Mouse (Mus musculus) lung, postnatal 25 days (tissue): ENCODE measurements at regions not wholly inside any gene's neighbourhood (a gene's known extent, or its start where the extent isn't known, plus 50 kb on each side); places are given as distances from the start of the nearest gene placed in this dataset.

Source experiments
- DNase-seq: peaks from one replicate; pipeline ENCODE4 v3.0.0; 2022; ENCODE audit warnings: low spot score

DNA sequence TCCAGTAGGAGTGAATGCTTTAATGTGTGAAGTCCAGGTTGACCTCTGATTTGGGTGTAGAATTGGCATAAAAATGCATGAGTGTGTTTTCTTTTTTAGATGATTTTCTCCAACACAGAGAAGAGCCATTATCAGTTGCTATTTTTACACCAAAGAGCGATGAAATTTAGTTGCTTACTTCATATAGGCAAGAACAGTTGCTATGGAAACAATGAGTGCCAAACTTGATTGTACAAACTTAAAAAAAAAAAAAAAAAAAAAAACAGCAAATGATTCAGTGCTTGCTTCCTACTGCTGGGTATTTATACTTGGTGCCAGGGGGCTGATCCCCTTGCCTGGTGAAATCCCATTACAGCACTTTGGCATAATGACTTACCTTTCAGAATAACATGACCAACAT, 268.0 kb downstream of the Sec23a start:
- DNase-seq, result no peak

- DNase-seq, result no peak
Observed at GRCm38 (mm10) chr12:58728094-58728493, 283.7 kb downstream of the Sec23a start.

DNA sequence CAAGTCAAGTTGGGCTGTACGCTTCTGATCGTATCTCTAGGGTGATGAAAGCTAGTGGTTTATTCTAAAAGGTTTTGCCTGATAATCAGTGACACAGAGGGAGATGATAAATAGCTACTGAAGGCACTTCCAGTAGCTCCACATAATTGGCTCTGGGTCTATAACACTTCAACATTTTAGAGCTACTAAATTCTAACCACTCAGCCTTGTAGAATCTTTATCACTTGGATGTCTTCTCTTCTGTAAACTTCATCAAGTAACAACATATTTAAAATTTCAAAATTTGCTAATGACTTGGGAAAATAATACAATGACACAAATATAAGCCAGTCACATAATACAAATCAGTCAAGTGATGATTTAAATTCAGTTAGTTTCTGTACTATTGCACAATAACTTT, 284.3 kb downstream of the Sec23a start:
- DNase-seq, result no peak

- no peak for DNase-seq
Observed at GRCm38 (mm10) chr12:58717908-58718307, 293.9 kb downstream of the Sec23a start.

DNA sequence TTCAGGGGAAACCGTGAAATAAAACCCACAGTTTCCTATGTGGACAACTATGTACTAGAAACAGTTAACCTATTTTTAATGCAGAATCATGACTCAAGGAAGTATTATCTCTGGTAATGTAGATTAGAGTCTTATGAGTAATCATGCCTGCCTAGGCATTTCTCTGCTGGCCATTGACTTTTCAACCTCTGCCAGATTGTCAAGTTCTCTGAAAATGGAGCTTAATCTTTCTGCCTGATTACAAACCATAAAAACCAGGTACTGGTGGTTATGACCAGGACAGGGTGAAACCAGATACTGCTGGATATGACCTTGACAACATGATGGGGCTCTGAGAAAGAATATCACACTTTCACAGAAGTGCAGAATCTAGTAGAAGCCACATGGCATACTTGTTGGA, 297.6 kb downstream of the Sec23a start:
- no peak for DNase-seq

GRCm38 (mm10) chr12:58695680-58696079, 316.1 kb downstream of the Sec23a start:
- DNase-seq, result no peak

DNA sequence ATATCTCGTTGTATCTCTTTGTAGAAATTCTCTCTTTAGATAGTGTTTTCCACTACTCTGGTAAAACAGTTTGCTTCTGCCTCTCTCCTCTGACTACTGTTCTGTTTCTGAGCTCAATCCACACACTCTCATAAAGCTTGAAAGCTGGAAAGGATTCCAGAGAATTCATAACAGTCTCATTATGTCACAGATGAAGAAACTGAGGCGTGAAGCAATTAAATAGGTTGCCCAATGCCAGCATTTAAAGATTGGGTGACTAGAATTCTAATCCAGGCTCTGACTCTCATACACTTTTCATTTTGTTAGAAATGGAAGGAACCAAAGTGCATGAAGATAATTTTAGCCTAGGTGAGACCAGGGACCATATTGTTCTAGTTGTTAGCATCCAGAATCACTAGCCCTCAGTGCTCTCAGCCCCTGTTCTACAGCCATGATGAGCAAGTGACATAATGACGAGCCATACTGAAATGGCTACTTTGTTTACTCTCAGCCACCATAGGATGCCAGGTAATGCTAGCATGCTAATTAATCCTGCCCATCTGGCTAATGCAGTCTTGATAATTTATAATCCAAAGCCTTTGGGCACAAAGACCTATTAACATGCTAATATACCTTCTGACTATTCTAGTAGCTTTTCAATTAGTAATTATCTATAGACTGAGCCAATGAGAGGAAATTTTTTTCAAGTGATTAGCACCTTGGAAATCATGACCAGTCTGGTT, 341.7 kb downstream of the Sec23a start:
- DNase-seq, result no peak

GRCm38 (mm10) chr12:58654530-58655056, 357.2 kb downstream of the Sec23a start:
- no peak for DNase-seq

DNA sequence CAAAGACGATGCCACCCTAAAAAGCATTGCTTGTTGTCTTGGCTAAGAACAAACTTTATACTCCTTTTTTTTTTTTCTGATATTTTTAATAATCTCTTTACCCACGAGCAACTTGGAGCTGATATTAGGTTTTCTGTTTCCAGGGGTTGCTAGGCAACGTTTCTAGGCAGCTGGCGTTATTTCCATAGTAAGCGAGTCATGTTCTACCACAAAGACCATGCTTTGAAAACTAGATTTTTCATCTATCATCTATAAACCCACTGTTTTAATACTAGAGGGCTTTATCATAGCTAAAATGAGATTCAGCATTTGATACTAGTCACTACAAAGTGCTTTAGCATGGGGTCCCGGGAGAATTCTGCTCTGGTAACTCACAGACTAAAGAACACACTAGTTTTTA, 358.1 kb downstream of the Sec23a start:
- DNase-seq, result no peak

DNA sequence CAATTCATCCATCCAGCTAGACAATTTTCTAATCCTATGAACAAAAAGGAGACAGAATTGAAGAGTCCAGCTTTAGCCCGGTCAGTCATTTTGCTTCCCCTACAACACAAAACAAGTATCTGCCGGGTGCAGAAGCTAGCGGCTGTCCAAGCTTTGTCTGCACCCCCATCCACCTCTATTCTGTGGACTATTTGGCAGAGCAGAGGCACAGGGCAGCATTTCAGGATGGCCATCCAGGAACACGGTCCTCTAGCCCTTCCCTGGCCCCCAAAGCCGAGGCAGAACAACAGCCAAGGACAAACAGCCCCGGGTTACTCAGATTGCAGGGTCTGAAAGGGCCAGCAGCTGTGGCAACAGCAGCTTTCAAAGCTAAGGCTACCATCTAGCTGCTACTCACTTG, 358.6 kb downstream of the Sec23a start:
- DNase-seq, result no peak

- DNase-seq, result no peak
Observed at GRCm38 (mm10) chr12:58652701-58653100, 359.1 kb downstream of the Sec23a start.

GRCm38 (mm10) chr12:58648322-58648721, 363.5 kb downstream of the Sec23a start:
- no peak for DNase-seq

- DNase-seq, result no peak
Observed at GRCm38 (mm10) chr12:58643843-58644242, 368.0 kb downstream of the Sec23a start.

DNA sequence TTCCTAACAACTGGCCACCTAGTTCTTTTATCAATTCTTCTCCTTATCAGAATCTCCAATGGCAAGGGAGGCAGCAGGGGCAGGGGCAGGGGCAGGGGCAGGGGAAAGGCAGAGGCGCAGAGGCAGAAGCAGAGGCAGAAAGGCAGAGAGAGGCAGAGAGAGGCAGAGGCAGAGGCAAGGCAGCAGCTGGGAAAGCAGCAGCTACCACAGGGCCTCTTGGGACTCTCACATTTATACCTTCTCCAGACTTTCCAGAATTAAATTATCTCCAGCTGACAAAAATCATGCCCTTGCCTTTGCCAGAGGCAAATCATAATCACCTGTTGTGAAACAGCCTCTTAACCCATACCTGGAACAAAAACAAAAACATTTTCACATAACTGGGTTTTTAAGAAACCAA, 370.4 kb upstream of the Clec14a start:
- no peak for DNase-seq

DNA sequence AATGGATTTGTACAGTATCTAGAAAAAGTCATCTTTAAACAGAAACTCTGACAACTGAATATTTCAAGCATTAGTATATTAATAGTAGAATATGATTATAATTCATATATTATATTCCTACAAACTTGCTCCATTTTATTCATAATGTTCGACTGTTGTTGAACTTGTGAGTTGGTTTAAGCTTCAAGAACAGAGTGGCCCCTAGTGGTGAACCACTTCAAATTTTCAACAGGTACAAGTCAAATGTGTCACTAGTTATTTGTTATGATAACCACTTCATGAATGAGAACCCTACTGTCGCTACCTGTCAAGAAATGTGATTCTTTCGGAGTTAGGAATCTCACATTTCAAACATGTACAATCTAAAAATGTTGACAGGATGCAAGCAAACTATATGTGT, 369.2 kb upstream of the Clec14a start:
- peak; percentile 4 for DNase-seq

DNA sequence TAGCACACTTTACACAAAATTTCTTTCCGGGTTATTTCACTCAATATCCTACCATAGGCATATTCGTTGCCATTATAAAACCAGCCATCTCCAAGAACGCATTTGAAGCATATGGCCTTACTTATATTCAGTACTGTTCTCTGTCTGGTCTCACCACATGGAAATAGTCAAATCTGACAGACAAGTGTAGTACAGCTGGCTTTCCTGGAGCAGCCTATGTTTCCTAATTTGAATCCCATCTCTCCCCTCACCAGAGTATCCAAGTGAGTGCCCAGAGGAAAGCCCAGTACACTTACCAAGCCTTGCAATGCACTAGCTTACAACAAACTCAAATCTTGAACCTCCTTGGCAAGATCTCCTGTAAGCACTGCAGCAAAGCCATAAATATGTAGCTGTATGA, 363.4 kb upstream of the Clec14a start:
- no peak for DNase-seq

- DNase-seq, result no peak
Observed at GRCm38 (mm10) chr12:58628817-58629216, 359.7 kb upstream of the Clec14a start.

GRCm38 (mm10) chr12:58625144-58625543, 356.1 kb upstream of the Clec14a start:
- DNase-seq, result no peak

GRCm38 (mm10) chr12:58619508-58620310, 350.6 kb upstream of the Clec14a start:
- DNase-seq, result no peak

DNA sequence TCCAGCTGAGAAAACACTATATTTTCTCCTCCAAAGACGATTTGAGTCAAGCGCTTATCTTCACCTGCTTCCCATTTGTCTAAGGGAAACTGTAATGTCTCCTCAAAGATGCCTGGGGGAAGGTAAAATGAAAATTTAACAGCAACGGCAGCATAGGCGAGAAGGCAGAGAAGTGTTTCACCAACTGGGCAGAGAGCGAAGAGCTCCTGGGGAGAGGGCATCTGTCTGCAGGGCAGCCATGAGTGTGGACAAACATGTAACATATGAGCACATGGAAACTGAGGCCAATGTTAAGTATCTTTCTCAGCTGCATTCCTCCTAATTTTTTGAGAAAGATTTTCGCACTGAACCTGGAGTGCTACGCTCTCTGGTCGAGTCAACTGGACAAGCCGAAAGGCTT, 325.7 kb upstream of the Clec14a start:
- no peak for DNase-seq

GRCm38 (mm10) chr12:58591480-58591829, 322.4 kb upstream of the Clec14a start:
- DNase-seq, result no peak

DNA sequence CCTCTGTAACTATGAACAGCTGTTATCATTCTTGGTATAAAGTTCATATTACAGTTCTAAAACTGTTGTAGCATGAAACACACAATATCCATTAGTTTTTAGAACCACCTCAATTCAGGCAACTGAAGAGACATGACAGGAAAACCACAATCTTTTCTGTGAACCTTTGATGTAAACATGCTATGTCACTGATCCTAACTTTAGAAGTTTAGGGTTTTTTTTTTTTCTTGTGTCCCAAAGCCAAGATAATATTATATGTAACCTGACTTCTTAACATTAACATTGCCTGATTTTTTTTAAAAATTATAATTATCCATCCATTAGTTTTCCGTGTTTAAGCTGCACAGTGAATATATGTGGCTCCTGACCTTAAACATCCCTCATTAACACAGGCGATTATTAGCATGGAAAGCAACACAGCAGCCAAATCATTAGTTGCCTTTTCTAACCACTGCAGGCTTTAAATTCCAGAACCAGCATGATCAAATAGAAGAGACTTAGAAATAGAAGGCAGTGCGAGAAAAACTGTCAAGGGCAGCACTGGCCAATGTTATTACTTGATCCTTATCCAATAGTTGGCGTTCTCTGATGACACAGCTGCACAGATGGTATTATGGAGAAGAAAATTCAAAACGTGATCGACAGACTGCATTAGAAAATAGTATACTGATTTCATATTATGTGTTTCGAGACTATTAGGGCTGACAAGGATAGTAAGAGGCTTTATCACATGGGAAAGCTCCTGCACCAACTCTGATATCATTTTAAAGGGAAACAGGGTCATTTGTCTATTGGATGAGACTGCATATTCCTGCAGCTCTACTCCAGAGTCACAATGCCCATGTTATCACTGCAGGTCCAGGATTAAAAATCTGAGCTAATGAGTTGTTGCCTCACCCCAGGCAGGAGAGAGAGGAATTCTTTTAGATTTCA, 321.7 kb upstream of the Clec14a start:
- no peak for DNase-seq
